ENCODE assay signal across 34 mouse cellular contexts in the genomic region with DNA sequence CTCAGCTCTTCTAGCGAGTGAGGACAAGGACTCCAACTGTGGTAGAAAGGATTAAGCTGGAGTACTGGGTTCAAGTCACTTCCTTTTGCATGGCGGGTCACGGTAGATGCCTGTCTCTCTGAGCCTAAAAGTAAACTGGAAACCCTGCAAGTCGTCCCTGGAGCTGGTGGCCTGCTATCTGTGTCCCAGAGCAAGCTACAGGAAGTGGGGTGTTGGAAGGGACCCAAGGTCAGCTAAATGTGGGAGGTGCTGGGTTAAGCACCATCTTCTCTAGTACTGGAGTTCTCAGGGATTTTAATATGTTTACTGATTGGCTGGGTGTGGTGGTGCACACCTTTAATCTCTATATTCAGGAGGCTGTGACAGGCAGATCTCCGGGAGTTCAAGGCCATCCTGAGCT. TPM values are rescaled to one million over a fixed set of nuclear protein-coding genes. Genes with fewer than 3 reads are reported as not detected.
DNase-seq lines count a peak whose midpoint lies in the region; ATAC-seq and TF ChIP-seq lines count a peak whose summit lies in the region.
"Had no signal": no experiment of that assay in that cellular context is flagged by ENCODE, and none has a peak within 500 bp of the region (broad histone marks: within the 10 kb centered on the region; RNA-seq: fewer than 3 reads in every experiment).

No protein-coding gene starts in this region.

- H3K4me2 ChIP-seq in kidney, embryonic 14.5 days (replicated peaks; ENCODE audit: low read depth, low read length) = no peak overlapping the region
- no peak overlapping the region for H3K4me2 ChIP-seq in CH12.LX (ENCODE audit: insufficient read depth, low read depth, poor library complexity, severe bottlenecking)
- H3K4me2 ChIP-seq: forebrain, embryonic 13.5 days; heart, embryonic 12.5 days; hindbrain, embryonic 14.5 days; limb, embryonic 12.5 days; liver, embryonic 11.5 days; midbrain, embryonic 12.5 days; neural tube, embryonic 13.5 days had no signal

- H3K27ac ChIP-seq in kidney, adult 2 months (ENCODE audit: insufficient read depth, low read depth, low read length) = no peak overlapping the region
- H3K27ac ChIP-seq in kidney, embryonic 14.5 days (ENCODE audit: low read depth, low read length) = no peak overlapping the region
- H3K27ac ChIP-seq in CH12.LX (ENCODE audit: insufficient read depth, low read depth) = no peak overlapping the region
- H3K27ac ChIP-seq: forebrain, embryonic 13.5 days; hindbrain, embryonic 14.5 days; kidney, postnatal 0 days; layer of hippocampus, adult 2 months; limb, embryonic 12.5 days; midbrain, embryonic 12.5 days; neural tube, embryonic 13.5 days; stomach, postnatal 0 days had no signal

- ATAC-seq in kidney, embryonic 14.5 days (ENCODE audit: low FRiP score, low TSS enrichment) = no peak
- ATAC-seq: forebrain, embryonic 13.5 days; lung, postnatal 0 days; Patski had no signal

- H3K27me3 ChIP-seq in kidney, adult 2 months (replicated peaks; ENCODE audit: control insufficient read depth, insufficient read depth, low read length) = no peaks in the 10 kb centered on the region
- no peaks in the 10 kb centered on the region for H3K27me3 ChIP-seq in kidney, embryonic 14.5 days (ENCODE audit: control insufficient read depth, insufficient read depth, low read length)
- no peaks in the 10 kb centered on the region for H3K27me3 ChIP-seq in CH12.LX (replicated peaks)
- H3K27me3 ChIP-seq: neural tube, embryonic 13.5 days had no signal

- dilution Hi-C loops in CH12.LX (cut with MboI; ENCODE audit: extremely low pct_ligation_motif_present, extremely low pct_unique_long_range_greater_than_20kb, low sequenced_read_pairs) = no loop called here

- WGBS in kidney, adult 2 months = 68% methylated on average over 5 of the region's 5 CpGs
- 75% methylated on average over 5 of the region's 5 CpGs for WGBS in kidney, embryonic 14.5 days

- no peak overlapping the region for H3K4me3 ChIP-seq in kidney, adult 2 months (ENCODE audit: insufficient read depth, low read depth, low read length)
- H3K4me3 ChIP-seq in kidney, embryonic 14.5 days (ENCODE audit: low read length) = no peak overlapping the region
- H3K4me3 ChIP-seq in CH12.LX (replicated peaks in 1 of 3; ENCODE audit: low read depth in 2 of 3, low read length in 2 of 3, poor library complexity in 1 of 3) = no peak overlapping the region
- H3K4me3 ChIP-seq: forebrain, embryonic 13.5 days; heart, embryonic 12.5 days; layer of hippocampus, adult 2 months; left cerebral cortex, adult 2 months; limb, embryonic 12.5 days; midbrain, embryonic 12.5 days; neural tube, embryonic 13.5 days had no signal

- no peak for TF ChIP-seq POLR2A in kidney, adult 2 months (IDR thresholded peaks at IDR 0.05; ENCODE audit: low read depth, low read length)
- TF ChIP-seq POLR2A in CH12.LX (IDR thresholded peaks at IDR 0.05; ENCODE audit: low read depth, low read length) = no peak

- no peaks in the 10 kb centered on the region for H3K79me2 ChIP-seq in CH12.LX (replicated peaks; ENCODE audit: control insufficient read depth, extremely low read depth, insufficient read depth, poor library complexity, severe bottlenecking)

- in situ Hi-C loops in CH12.LX (cut with MboI; ENCODE audit: low pct_ligation_motif_present, low pct_unique_long_range_greater_than_20kb, low sequenced_read_pairs) = no loop called here

- no peak for TF ChIP-seq CTCF in kidney, adult 2 months (conservative IDR thresholded peaks at IDR 0.05; ENCODE audit: insufficient read depth, insufficient read length, low read depth, low read length)
- no peak; a peak in 1 of 4 replicates for TF ChIP-seq CTCF in CH12.LX (conservative IDR thresholded peaks at IDR 0.05 in 1 of 2, IDR thresholded peaks at IDR 0.05 in 1 of 2; ENCODE audit: low read depth in 2 of 2, low read length in 2 of 2)

- H3K4me1 ChIP-seq in kidney, adult 2 months (ENCODE audit: control insufficient read depth, insufficient read depth, low read length) = no peaks in the 10 kb centered on the region
- no peaks in the 10 kb centered on the region for H3K4me1 ChIP-seq in kidney, embryonic 14.5 days (ENCODE audit: control insufficient read depth, insufficient read depth, low read length)
- peaks cover 0 to 19% of the 10 kb centered on the region in 2 experiments; a peak in 2 of 4 replicates for H3K4me1 ChIP-seq in CH12.LX (ENCODE audit: control insufficient read depth in 1 of 2, insufficient read depth in 2 of 2)
- H3K4me1 ChIP-seq: heart, embryonic 12.5 days; midbrain, embryonic 12.5 days; neural tube, embryonic 13.5 days had no signal

- TF ChIP-seq EP300 in CH12.LX (IDR thresholded peaks at IDR 0.05; ENCODE audit: low read length) = no peak

- DNase-seq in kidney, adult 2 months = peak; percentile 57
- DNase-seq in kidney, postnatal 4 days = peak; percentile 42 to 56
- DNase-seq in kidney, adult 18-20 months = no peak
- DNase-seq in 416B (ENCODE audit: low read depth) (peak; percentile 20), CH12.LX (ENCODE audit: extremely low read depth) (no peak)
- no peak for DNase-seq in c-Kit-positive CD71-positive TER-119-positive erythroid progenitor cells, embryonic 14.5 days (ENCODE audit: low spot score)
- DNase-seq: adrenal gland, postnatal 25 days; cerebellum, adult 8-10 months; cerebellum, postnatal 25 days; gastrocnemius, postnatal 10 days; right cerebral cortex, postnatal 4 days; thymus, adult 18-20 months; thymus, postnatal 25 days had no signal

- no peaks in the 10 kb centered on the region for H3K36me3 ChIP-seq in kidney, adult 2 months (ENCODE audit: control insufficient read depth, insufficient read depth, low read length)
- no peaks in the 10 kb centered on the region for H3K36me3 ChIP-seq in kidney, embryonic 14.5 days (ENCODE audit: control insufficient read depth, insufficient read depth, low read length)
- peaks cover 84 to 99% of the 10 kb centered on the region in 2 experiments for H3K36me3 ChIP-seq in CH12.LX (replicated peaks in 1 of 2; ENCODE audit: control insufficient read depth in 1 of 2, insufficient read depth in 1 of 2, low read length in 1 of 2)
- H3K36me3 ChIP-seq: G1E; heart, embryonic 12.5 days; limb, embryonic 12.5 days; midbrain, embryonic 12.5 days; neural tube, embryonic 13.5 days had no signal

- no peak for TF ChIP-seq RAD21 in CH12.LX (IDR thresholded peaks at IDR 0.05; ENCODE audit: low read depth, low read length)

- no peaks in the 10 kb centered on the region for H3K9me3 ChIP-seq in kidney, embryonic 14.5 days (ENCODE audit: control insufficient read depth, low read length)
- no peaks in the 10 kb centered on the region for H3K9me3 ChIP-seq in CH12.LX (replicated peaks; ENCODE audit: low read length)
- H3K9me3 ChIP-seq: forebrain, embryonic 13.5 days; G1E; heart, embryonic 12.5 days; limb, embryonic 12.5 days; midbrain, embryonic 12.5 days; neural tube, embryonic 13.5 days had no signal

- H3K9ac ChIP-seq in kidney, embryonic 14.5 days (ENCODE audit: low read depth, low read length) = no peak overlapping the region
- no peak overlapping the region for H3K9ac ChIP-seq in CH12.LX (ENCODE audit: insufficient read depth, low read depth)
- H3K9ac ChIP-seq: forebrain, embryonic 13.5 days; heart, embryonic 12.5 days; hindbrain, embryonic 14.5 days; limb, embryonic 12.5 days; midbrain, embryonic 12.5 days; neural tube, embryonic 13.5 days had no signal

TF ChIP-seq in CH12.LX, 34 proteins besides CTCF, POLR2A, EP300 and RAD21:
- TF ChIP-seq NELFE (IDR thresholded peaks at IDR 0.05; ENCODE audit: low read depth, low read length) = peak; percentile 13; the same call in 1 of the 2 replicates
- no peak for TF ChIP-seq ELF1 (IDR thresholded peaks at IDR 0.05; ENCODE audit: low read depth, low read length)
- TF ChIP-seq RCOR1 (conservative IDR thresholded peaks at IDR 0.05; ENCODE audit: low read depth, low read length) = no peak
- TF ChIP-seq SMC3 (IDR thresholded peaks at IDR 0.05; ENCODE audit: low read depth, low read length) = no peak

RNA-seq across cellular contexts. Expression of a gene that starts 23.2 kb away (rescaled TPM):
- polyA plus RNA-seq in kidney, adult 2 months (2012; rRNA removed) = 2.2 and 2.3 TPM in 2 replicates
- polyA plus RNA-seq in kidney, embryonic 14.5 days (2014; fragmentation: Nextera tagmentation; extraction: Ambion mirVana) = 1.0 and 1.4 TPM in 2 replicates
- total RNA-seq in CH12.LX (2012; rRNA removed) = 4.1 and 4.2 TPM in 2 replicates
- 4.0 and 5.1 TPM in 2 replicates for total RNA-seq in CH12.LX (2014; rRNA removed)
- 6.4 and 7.2 TPM in 2 replicates for polyA plus RNA-seq in CH12.LX (2012; ENCODE audit: insufficient read length, low read depth)
- total RNA-seq: granulocyte monocyte progenitor cell, adult 5-6 weeks; hematopoietic stem cell, adult 5-6 weeks; left cerebral cortex, adult 2 months; left cerebral cortex, postnatal 25 days had no signal
- polyA plus RNA-seq: C2C12; forebrain, embryonic 13.5 days; G1E; hindbrain, embryonic 14.5 days; limb, embryonic 12.5 days; liver, embryonic 11.5 days; midbrain, embryonic 12.5 days; neural tube, embryonic 13.5 days had no signal

RNA-seq across cellular contexts. Expression of a gene that starts 30.0 kb away (rescaled TPM):
- 3.8 and 4.3 TPM in 2 replicates for polyA plus RNA-seq in kidney, adult 2 months (2012; rRNA removed)
- polyA plus RNA-seq in kidney, embryonic 14.5 days (2014; fragmentation: Nextera tagmentation; extraction: Ambion mirVana) = 2.3 and 3.7 TPM in 2 replicates
- 88.4 and 102 TPM in 2 replicates for total RNA-seq in CH12.LX (2012; rRNA removed)
- total RNA-seq in CH12.LX (2014; rRNA removed) = 80.9 and 82.9 TPM in 2 replicates
- polyA plus RNA-seq in CH12.LX (2012; ENCODE audit: insufficient read length, low read depth) = 90.2 and 95.9 TPM in 2 replicates
- polyA plus RNA-seq: C2C12 had no signal

RNA-seq across cellular contexts. Expression of a gene that starts 54.0 kb away (rescaled TPM):
- polyA plus RNA-seq in kidney, adult 2 months (2012; rRNA removed) = 0.33 TPM in 1 of 2 replicates, not detected in the other
- polyA plus RNA-seq in kidney, embryonic 14.5 days (2014; fragmentation: Nextera tagmentation; extraction: Ambion mirVana) = 2.5 and 3.0 TPM in 2 replicates
- not detected in 2 replicates for total RNA-seq in CH12.LX (2012; rRNA removed)
- not detected in 2 replicates for total RNA-seq in CH12.LX (2014; rRNA removed)
- not detected in 2 replicates for polyA plus RNA-seq in CH12.LX (2012; ENCODE audit: insufficient read length, low read depth)
- total RNA-seq: adrenal gland, postnatal 25 days; G1E; granulocyte monocyte progenitor cell, adult 5-6 weeks; hematopoietic stem cell, adult 5-6 weeks; megakaryocyte progenitor cell, adult 5-6 weeks had no signal
- polyA plus RNA-seq: C2C12; forebrain, embryonic 13.5 days; G1E; liver, embryonic 16.5 days; Patski; stomach, postnatal 0 days had no signal

Comparison
In these comparisons a context has a peak if more than half of its experiments do, and no peak if none do; other contexts are left out.
1. DNase-seq: peak in kidney, adult 2 months (single experiment), kidney, postnatal 4 days (2 of 2) and 416B (single experiment); none in kidney, adult 18-20 months (single experiment), CH12.LX (single experiment) and c-Kit-positive CD71-positive TER-119-positive erythroid progenitor cells, embryonic 14.5 days (single experiment).
2. RNA of a gene that starts 30.0 kb away (polyA plus RNA-seq): 90.2 to 95.9 TPM in CH12.LX; 3.8 to 4.3 TPM in kidney, adult 2 months and 2.3 to 3.7 TPM in kidney, embryonic 14.5 days; every median in the first group is over 10 times any median in the second.